Comparison of ENCODE assay signal across 9 mouse cellular contexts in genomic region chrX:145307174-145307573, GRCm38 (mm10). TPM values are rescaled to one million over a fixed set of nuclear protein-coding genes. Genes with fewer than 3 reads are reported as not detected.
DNase-seq lines count a peak whose midpoint lies in the region; ATAC-seq and TF ChIP-seq lines count a peak whose summit lies in the region.
"Had no signal": no experiment of that assay in that cellular context is flagged by ENCODE, and none has a peak within 500 bp of the region (broad histone marks: within the 10 kb centered on the region; RNA-seq: fewer than 3 reads in every experiment).

No protein-coding gene starts in this region.

- in situ Hi-C loops in ES-E14 (cut with MboI; ENCODE audit: low sequenced_read_pairs in 2 of 2, unreplicated experiment in 2 of 2) = no loop called here

- WGBS in neural tube, embryonic 15.5 days = 12% methylated on average over 2 of the region's 2 CpGs

- intact Hi-C loops in heart, postnatal 14 days (cut with DNase I) = loop anchor here (2.0 kb wide), 1 partner anchor 904 kb away; no protein-coding TSS in a partner anchor
- intact Hi-C loops in left cerebral cortex, postnatal 25 days (cut with DNase I) = loop anchor here (5.0 kb wide), 2 partner anchors 620 to 905 kb away; partner anchors contain the start of genes Rtl4 and Trpc5

- H3K27ac ChIP-seq in ES-E14 (ENCODE audit: insufficient read depth, low read depth, low read length, poor library complexity, severe bottlenecking) = no peak overlapping the region
- H3K27ac ChIP-seq in neural tube, embryonic 15.5 days (replicated peaks) = no peak overlapping the region

- H3K27me3 ChIP-seq in neural tube, embryonic 15.5 days (replicated peaks) = no peaks in the 10 kb centered on the region

- ATAC-seq in neural tube, embryonic 15.5 days (ENCODE audit: low FRiP score) = peak; percentile 47; the same call in 1 of the 2 replicates
- ATAC-seq in activated CD4-positive, CD25-positive, alpha-beta regulatory T cell, adult 4 months = no peak

- H3K9ac ChIP-seq in ES-E14 (ENCODE audit: insufficient read depth, low read depth, low read length, poor library complexity, severe bottlenecking) = no peak overlapping the region
- no peak overlapping the region for H3K9ac ChIP-seq in neural tube, embryonic 15.5 days (replicated peaks)

- H3K9me3 ChIP-seq in ES-E14 (ENCODE audit: control insufficient read depth, insufficient read depth, low read depth, low read length) = no peaks in the 10 kb centered on the region
- H3K9me3 ChIP-seq in neural tube, embryonic 15.5 days (replicated peaks) = no peaks in the 10 kb centered on the region

- no peaks in the 10 kb centered on the region for H3K4me1 ChIP-seq in ES-E14 (ENCODE audit: control insufficient read depth in 2 of 2, insufficient read depth in 2 of 2, low read length in 2 of 2, poor library complexity in 1 of 2)
- no peaks in the 10 kb centered on the region for H3K4me1 ChIP-seq in neural tube, embryonic 15.5 days

- H3K36me3 ChIP-seq in ES-E14 (ENCODE audit: control insufficient read depth, insufficient read depth, low read length, poor library complexity, severe bottlenecking) = no peaks in the 10 kb centered on the region
- no peaks in the 10 kb centered on the region for H3K36me3 ChIP-seq in neural tube, embryonic 15.5 days

- DNase-seq in heart, adult 8-10 months (ENCODE audit: low spot score) = peak; percentile 6
- DNase-seq in heart, adult 9 months (ENCODE audit: low spot score in 2 of 2) = no peak
- no peak for DNase-seq in ES-E14 (ENCODE audit: low read depth, low spot score)
- DNase-seq in cerebellum, adult 8-10 months = peak; percentile 2
- peak; percentile 4 to 37 for DNase-seq in heart, postnatal 14 days
- peak; percentile 7 to 56 for DNase-seq in left cerebral cortex, postnatal 25 days (ENCODE audit: low spot score in 2 of 2)

- no peak overlapping the region for H3K4me3 ChIP-seq in ES-E14 (ENCODE audit: insufficient read depth in 1 of 2, low read depth in 1 of 2, low read length in 2 of 2, poor library complexity in 1 of 2, severe bottlenecking in 1 of 2)
- no peak overlapping the region for H3K4me3 ChIP-seq in neural tube, embryonic 15.5 days (replicated peaks)

- no peak overlapping the region for H3K4me2 ChIP-seq in neural tube, embryonic 15.5 days

TF ChIP-seq in ES-E14, 5 proteins besides CTCF, POLR2A, EP300 and RAD21:
- no peak for TF ChIP-seq HCFC1 (IDR thresholded peaks at IDR 0.05; ENCODE audit: borderline replicate concordance, insufficient read depth, low read length)
- TF ChIP-seq ZC3H11A (IDR thresholded peaks at IDR 0.05; ENCODE audit: borderline replicate concordance, low read depth, low read length) = peak; percentile 42; the same call in 1 of the 2 replicates
- no peak for TF ChIP-seq MAFK (IDR thresholded peaks at IDR 0.05; ENCODE audit: insufficient read depth, low read depth, low read length)
- peak; percentile 65 for TF ChIP-seq ZNF384 (IDR thresholded peaks at IDR 0.05; ENCODE audit: low read depth, low read length)
- TF ChIP-seq CHD2 (IDR thresholded peaks at IDR 0.05; ENCODE audit: low read depth, low read length) = no peak

RNA-seq across cellular contexts. Expression of gene Lhfpl1, which starts 41.7 kb away (rescaled TPM):
- total RNA-seq in heart, adult 8-10 months (2022) = not detected
- total RNA-seq in ES-E14 (2012; rRNA removed) = not detected in 2 replicates
- total RNA-seq in heart, postnatal 14 days (2021) = not detected
- total RNA-seq in left cerebral cortex, postnatal 25 days (2021) = 1 to 10 TPM in 1 of 2 experiments, under 1 TPM in 1; 0.23 to 1.1 TPM
- 2.9 and 3.0 TPM in 2 replicates for polyA plus RNA-seq in neural tube, embryonic 15.5 days (2015; fragmentation: Nextera tagmentation; extraction: Ambion mirVana)
- under 1 TPM; 0.71 to 0.78 TPM for polyA plus RNA-seq in activated CD4-positive, CD25-positive, alpha-beta regulatory T cell, adult 4 months (2017; shearing (Covaris generic))
- polyA plus RNA-seq: large intestine, adult 2 months had no signal

Comparison
In these comparisons a context has a peak if more than half of its experiments do, and no peak if none do; other contexts are left out.
1. DNase-seq: peak in heart, adult 8-10 months (single experiment), cerebellum, adult 8-10 months (single experiment), heart, postnatal 14 days (2 of 2) and left cerebral cortex, postnatal 25 days (2 of 2); none in heart, adult 9 months (0 of 2) and ES-E14 (single experiment).